ENCODE assay signal across 8 mouse cellular contexts in the genomic region with DNA sequence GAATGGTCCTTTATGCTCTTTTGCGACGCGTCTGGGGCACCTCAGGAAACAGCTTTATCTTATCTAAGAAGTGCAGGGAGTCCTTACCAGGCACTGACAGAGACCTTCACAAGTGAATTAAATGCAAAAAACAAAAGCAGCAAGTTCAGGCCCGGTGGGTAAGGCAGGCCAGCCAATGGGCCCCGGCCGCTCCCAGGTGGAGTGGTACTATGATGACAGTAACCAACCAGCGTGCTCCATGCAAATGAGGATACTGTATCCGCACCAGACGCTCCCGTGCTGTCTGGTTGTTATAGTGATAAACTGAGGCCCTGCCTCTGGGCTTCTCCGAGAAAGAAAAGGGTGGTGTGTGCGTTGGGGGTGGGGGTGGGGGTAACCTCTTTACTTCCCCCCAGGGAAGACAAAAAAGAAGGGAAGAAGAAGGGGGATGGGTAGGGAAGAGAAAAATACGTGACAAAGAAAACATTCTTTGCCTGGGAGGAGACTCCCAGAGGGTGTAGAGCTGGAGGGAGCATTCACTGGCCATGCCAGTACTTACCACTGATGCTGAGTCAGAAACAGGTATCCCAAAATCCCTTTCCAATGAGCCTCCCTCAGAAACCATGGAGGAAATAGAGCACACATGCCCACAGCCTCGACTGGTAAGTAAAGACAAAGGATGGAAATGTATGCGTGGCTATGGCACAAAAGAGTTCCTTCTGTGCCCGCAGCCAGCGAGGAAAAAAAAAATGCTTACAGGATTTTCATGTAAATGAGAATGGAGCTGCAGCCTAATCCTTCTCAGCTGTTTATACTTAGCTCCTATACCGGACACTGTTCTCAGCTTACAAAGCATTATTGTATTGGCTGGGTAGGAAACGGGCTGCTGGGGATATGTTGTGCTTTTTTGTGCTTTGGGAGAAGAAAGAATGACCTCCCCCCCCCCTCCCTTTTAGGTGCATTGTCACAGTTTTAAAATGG. TPM values are rescaled to one million over a fixed set of nuclear protein-coding genes. Genes with fewer than 3 reads are reported as not detected.
DNase-seq lines count a peak whose midpoint lies in the region; ATAC-seq and TF ChIP-seq lines count a peak whose summit lies in the region.

No protein-coding gene starts in this region.

- peak overlapping the region; percentile 54 for H3K4me2 ChIP-seq in intestine, postnatal 0 days (replicated peaks; ENCODE audit: low read depth)
- peak overlapping the region; percentile 47 for H3K4me2 ChIP-seq in midbrain, embryonic 12.5 days (replicated peaks)

- no peak overlapping the region for H3K27ac ChIP-seq in intestine, postnatal 0 days (ENCODE audit: low read depth, low read length)
- H3K27ac ChIP-seq in limb, embryonic 10.5 days = peak overlapping the region; percentile 86
- H3K27ac ChIP-seq in midbrain, embryonic 12.5 days (replicated peaks) = peak overlapping the region; percentile 88

- ATAC-seq in common myeloid progenitor, adult 5-6 weeks (replicated peaks; ENCODE audit: low read depth, poor library complexity, severe bottlenecking) = peak; percentile 100
- ATAC-seq in intestine, postnatal 0 days = peak; percentile 78
- ATAC-seq in midbrain, embryonic 12.5 days (ENCODE audit: low FRiP score, low read depth) = peak; percentile 97

- H3K27me3 ChIP-seq in intestine, postnatal 0 days (replicated peaks; ENCODE audit: control insufficient read depth, insufficient read depth, low read length) = peaks cover 4% of the 10 kb centered on the region; the same call in 1 of the 2 replicates
- H3K27me3 ChIP-seq in limb, embryonic 10.5 days (ENCODE audit: low read depth, poor library complexity, severe bottlenecking) = peaks cover 27% of the 10 kb centered on the region
- no peaks in the 10 kb centered on the region for H3K27me3 ChIP-seq in midbrain, embryonic 12.5 days

- peak overlapping the region; percentile 21 for H3K4me3 ChIP-seq in intestine, postnatal 0 days (ENCODE audit: low read depth, low read length)
- peak overlapping the region; percentile 47 for H3K4me3 ChIP-seq in limb, embryonic 10.5 days
- peak overlapping the region; percentile 36 for H3K4me3 ChIP-seq in midbrain, embryonic 12.5 days

- TF ChIP-seq CTCF in intestine, postnatal 0 days (IDR thresholded peaks at IDR 0.05; ENCODE audit: low read depth) = no peak

- H3K9ac ChIP-seq in intestine, postnatal 0 days (ENCODE audit: low read depth, low read length) = no peak overlapping the region
- peak overlapping the region; percentile 39; the same call in 1 of the 2 replicates for H3K9ac ChIP-seq in midbrain, embryonic 12.5 days (replicated peaks)

- H3K36me3 ChIP-seq in intestine, postnatal 0 days (ENCODE audit: control insufficient read depth, insufficient read depth) = no peaks in the 10 kb centered on the region
- no peaks in the 10 kb centered on the region for H3K36me3 ChIP-seq in limb, embryonic 10.5 days
- H3K36me3 ChIP-seq in midbrain, embryonic 12.5 days = no peaks in the 10 kb centered on the region

- 15% methylated on average over 19 of the region's 19 CpGs for WGBS in intestine, postnatal 0 days
- WGBS in limb, embryonic 10.5 days = 14% methylated on average over 19 of the region's 19 CpGs
- WGBS in midbrain, embryonic 12.5 days = 17% methylated on average over 19 of the region's 19 CpGs

- peak; percentile 3 for DNase-seq in kidney, adult 11 months
- DNase-seq in kidney, adult 9 months = no peak
- DNase-seq in gastrocnemius, postnatal 10 days = peak; percentile 11
- DNase-seq in limb, embryonic 10.5 days (ENCODE audit: low spot score) = peak; percentile 55
- DNase-seq in skeletal muscle tissue, adult 2 months (ENCODE audit: low read depth, low spot score) = peak; percentile 8

- H3K9me3 ChIP-seq in intestine, postnatal 0 days (ENCODE audit: control insufficient read depth) = no peaks in the 10 kb centered on the region
- no peaks in the 10 kb centered on the region for H3K9me3 ChIP-seq in limb, embryonic 10.5 days (replicated peaks)
- H3K9me3 ChIP-seq in midbrain, embryonic 12.5 days = no peaks in the 10 kb centered on the region

- no peaks in the 10 kb centered on the region for H3K4me1 ChIP-seq in intestine, postnatal 0 days (replicated peaks; ENCODE audit: control insufficient read depth, insufficient read depth, low read length)
- H3K4me1 ChIP-seq in limb, embryonic 10.5 days = 0 out of 2 replicates have a peak, but pooled peaks cover 5% of the 10 kb centered on the region
- peaks cover 3% of the 10 kb centered on the region for H3K4me1 ChIP-seq in midbrain, embryonic 12.5 days

RNA-seq across cellular contexts. Expression of gene Pcyt1b, which starts 20.5 kb away (rescaled TPM):
- total RNA-seq in common myeloid progenitor, adult 5-6 weeks (2017) = 4.5 and 7.2 TPM in 2 replicates
- total RNA-seq in gastrocnemius, postnatal 10 days (2021) = 1 to 10 TPM; 1.5 to 3.2 TPM
- 0.30 and 0.58 TPM in 2 replicates for polyA plus RNA-seq in intestine, postnatal 0 days (2015; fragmentation: Nextera tagmentation; extraction: Ambion mirVana)
- polyA plus RNA-seq in limb, embryonic 10.5 days (2016; fragmentation: Nextera tagmentation; extraction: Ambion mirVana) = 2.5 and 4.8 TPM in 2 replicates
- polyA plus RNA-seq in midbrain, embryonic 12.5 days (2016; fragmentation: Nextera tagmentation; extraction: Ambion mirVana) = 15.0 and 16.7 TPM in 2 replicates

RNA-seq across cellular contexts. Expression of gene Pola1, which starts 43.2 kb away (rescaled TPM):
- 144 and 170 TPM in 2 replicates for total RNA-seq in common myeloid progenitor, adult 5-6 weeks (2017)
- total RNA-seq in gastrocnemius, postnatal 10 days (2021) = 1 to 10 TPM; 6.8 to 7.6 TPM
- 3.0 and 3.5 TPM in 2 replicates for polyA plus RNA-seq in intestine, postnatal 0 days (2015; fragmentation: Nextera tagmentation; extraction: Ambion mirVana)
- 33.3 and 41.2 TPM in 2 replicates for polyA plus RNA-seq in limb, embryonic 10.5 days (2016; fragmentation: Nextera tagmentation; extraction: Ambion mirVana)
- 17.6 and 21.7 TPM in 2 replicates for polyA plus RNA-seq in midbrain, embryonic 12.5 days (2016; fragmentation: Nextera tagmentation; extraction: Ambion mirVana)
